Mouse (Mus musculus): Measurements from ENCODE around the gene Ctxn1.

Ctxn1 gene

DNA sequence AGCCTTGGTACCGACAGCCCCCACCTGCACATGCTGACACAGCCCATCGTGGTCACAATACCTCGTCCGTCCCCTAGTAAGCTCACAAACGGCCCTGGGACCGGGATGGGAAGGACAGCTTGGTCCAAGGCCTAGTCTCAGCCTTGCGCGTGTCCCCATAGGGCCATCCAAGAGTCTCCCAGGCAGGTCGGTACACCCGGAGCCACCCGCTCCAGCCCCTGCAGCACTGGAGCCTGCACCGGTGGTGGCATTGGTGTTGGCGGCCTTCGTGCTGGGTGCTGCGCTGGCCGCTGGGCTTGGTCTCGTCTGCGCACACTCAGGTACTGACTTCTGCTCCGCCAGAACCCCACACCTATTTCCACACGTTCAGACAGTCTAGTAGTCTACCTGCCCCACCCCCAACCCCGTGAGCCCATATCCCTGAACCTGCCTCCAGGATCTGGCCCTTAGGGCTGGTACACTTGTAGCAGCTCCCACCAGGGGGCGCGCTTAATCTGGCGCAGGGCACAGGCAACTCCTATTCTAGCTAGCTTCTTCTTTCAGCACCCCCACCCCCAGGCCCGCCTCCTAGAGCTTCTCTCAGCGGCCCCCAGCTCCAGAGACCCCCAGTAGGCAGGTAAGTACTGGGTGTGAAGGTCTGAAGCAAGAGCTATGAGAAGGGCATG, 8.6 kb downstream of the Ctxn1 start:
- DNase-seq, result peak; percentile 83 to 95

- peak in 1 of 2 experiments; percentile 30 for DNase-seq
These were observed 9.9 kb downstream of the Ctxn1 start for GRCm38 (mm10) chr8:4249213-4249612.

GRCm38 (mm10) chr8:4247951-4248540, 11.0 kb downstream of the Ctxn1 start, which contains the start of gene Tgfbr3l:
Tgfbr3l (plus strand) TSS chr8:4248214.
- no peak for DNase-seq

- DNase-seq, result no peak
These were observed 11.8 kb downstream of the Ctxn1 start for GRCm38 (mm10) chr8:4247241-4247640.

GRCm38 (mm10) chr8:4245737-4246136, 13.3 kb downstream of the Ctxn1 start:
- DNase-seq, result no peak

DNA sequence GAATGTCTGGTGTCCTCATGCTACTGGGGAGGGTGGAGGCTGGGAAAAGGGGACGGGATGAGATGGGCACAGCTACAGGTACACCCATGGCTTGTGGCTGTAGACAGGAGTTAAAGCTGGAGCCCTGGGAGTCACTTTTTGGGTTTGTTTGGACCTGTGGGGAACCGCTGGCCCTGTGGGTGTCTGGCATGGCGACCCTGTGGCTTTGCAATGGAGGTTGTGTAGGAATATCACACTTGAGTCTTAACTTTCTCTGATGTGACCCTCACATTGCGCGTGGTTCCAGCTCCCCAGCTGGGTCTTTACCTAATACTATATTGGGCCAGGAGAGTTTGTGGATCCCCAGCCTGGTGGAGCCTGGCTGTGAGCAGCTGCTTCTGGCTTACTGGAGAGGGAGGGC, 14.0 kb downstream of the Ctxn1 start:
- DNase-seq, result no peak

GRCm38 (mm10) chr8:4239193-4239890, 19.7 kb downstream of the Ctxn1 start:
- no peak for DNase-seq

DNA sequence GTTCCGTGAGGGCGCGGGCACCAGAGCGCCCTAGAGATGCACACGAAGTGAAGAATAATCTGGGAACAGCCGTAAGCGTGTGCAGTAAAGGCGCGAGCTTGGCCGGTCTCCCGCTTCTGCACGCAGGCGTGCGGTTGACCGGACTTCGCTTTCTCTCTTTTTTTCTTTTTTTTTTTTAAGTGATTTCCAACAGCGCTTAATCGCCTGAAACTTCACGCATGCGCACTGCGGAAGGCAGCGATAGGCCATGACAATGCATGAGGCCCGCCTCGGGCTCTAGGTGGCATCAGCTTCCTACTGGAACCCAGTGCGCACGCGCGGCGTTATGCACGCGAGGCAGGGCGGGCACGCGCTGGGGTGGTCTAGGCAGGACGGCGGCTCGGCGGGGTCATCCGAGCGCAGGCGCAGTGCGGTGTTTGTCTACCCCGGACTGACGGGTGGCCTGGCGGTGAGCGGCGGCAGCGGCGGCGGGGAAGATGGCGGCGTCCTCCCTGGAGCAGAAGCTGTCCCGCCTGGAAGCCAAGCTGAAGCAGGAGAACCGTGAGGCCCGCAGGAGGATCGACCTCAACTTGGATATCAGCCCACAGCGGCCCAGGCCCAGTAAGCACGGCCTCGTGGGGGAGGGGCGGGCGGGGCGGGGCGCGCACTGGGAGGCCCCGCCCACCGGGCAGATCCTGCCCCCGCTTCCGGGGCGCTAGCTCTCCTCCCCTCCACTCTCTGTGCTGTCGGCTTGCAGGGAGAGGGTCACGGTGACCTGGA, 20.5 kb downstream of the Ctxn1 start, which contains the start of the genes Map2k7 and Gm49320:
TSS of gene Map2k7 (plus strand) at position 307 of the 759 bp plus-strand sequence.
TSS of gene Gm49320 (plus strand) at position 432 of the 759 bp plus-strand sequence.
- peak; percentile 100 for DNase-seq

DNA sequence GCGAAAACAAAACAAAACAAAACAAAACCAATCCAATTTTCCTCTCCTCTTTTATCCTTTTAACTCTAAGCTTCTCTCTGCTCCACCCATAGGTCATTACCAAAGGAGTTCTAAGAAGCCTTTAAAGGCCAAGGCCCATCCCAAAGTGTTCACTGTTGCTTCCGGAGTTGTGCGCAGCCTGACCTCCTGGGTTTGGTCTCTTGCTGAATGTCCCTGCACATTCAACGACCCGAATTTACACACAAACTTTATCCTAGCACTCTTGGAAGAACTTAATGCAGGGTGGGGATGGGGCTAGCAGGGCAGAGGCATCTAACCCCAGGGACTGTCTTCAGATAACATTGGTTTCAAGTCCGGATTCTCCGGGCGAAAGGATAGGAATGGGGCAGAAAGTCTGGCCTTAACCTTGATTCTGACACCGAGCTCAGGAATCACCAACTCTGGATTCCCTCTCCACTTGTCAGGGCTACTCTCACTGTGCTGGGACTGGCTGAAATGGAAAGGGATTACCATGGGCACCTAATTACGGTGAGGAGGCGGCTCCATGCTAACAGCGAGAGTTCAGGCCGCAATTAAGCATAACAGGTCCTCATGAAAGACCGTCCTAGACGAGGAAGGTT, 21.1 kb downstream of the Ctxn1 start:
- DNase-seq, result peak; percentile 37 to 50

DNA sequence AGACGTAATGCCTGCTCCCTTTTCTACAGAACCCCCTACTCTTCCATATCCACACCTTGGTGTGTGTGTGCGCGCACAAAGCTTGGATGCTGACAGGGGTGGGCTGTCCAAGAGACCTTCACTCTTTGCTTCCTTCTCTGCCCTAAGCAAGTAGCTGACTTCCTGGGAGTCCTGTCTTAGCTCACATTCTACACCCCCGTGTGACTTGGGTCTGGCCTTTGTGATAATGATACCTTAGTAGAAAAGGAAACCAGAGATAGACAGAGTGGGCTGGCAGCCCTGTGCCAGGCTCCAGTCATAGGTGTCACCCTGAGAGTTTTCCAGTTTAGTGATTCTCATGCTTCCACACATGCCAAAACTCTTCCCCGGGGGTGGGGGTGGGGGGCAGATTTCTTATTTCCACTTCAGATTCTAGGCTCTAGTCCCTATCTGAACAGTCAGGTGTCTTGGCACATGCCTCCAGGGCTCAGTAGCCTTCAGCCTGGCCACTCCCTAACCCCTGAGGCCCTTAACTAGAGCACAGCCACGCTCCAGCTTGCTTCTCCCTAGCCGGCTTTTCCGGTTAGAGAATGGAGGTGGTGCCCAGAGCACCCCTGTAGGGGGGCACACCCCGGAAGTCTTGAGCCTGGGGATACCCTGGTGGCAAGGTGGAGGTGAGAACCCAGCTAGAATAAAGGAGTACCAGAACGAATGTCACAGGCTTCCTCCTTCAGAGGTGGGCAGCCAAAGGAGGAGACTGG, 28.3 kb downstream of the Ctxn1 start:
- no peak for DNase-seq

- DNase-seq, result no peak
These were observed 29.3 kb downstream of the Ctxn1 start for GRCm38 (mm10) chr8:4229784-4230183.

DNA sequence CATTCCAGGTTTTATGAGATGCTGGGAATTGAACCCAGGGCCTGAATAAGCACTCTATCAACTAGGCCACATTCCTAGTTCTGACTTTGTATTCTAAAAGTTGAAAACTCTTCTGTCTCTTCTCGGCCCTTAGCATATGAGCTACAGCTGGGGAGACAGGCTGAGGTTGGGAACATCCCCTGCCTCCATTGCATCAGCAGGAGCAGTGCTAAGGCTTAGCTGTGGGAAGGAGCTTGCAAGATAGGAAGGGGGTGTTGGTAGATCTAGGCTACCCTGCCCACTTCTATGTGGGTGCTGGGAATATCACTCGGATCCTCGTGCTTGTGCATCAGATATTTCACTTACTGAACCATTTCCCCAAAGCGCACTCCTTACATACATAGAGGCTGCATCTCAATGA, 31.2 kb downstream of the Ctxn1 start:
- no peak for DNase-seq

GRCm38 (mm10) chr8:4226739-4227347, 32.2 kb downstream of the Ctxn1 start, which contains the start of gene Lrrc8e:
Lrrc8e (plus strand) TSS chr8:4226827.
- peak; percentile 13 to 54 for DNase-seq

DNA sequence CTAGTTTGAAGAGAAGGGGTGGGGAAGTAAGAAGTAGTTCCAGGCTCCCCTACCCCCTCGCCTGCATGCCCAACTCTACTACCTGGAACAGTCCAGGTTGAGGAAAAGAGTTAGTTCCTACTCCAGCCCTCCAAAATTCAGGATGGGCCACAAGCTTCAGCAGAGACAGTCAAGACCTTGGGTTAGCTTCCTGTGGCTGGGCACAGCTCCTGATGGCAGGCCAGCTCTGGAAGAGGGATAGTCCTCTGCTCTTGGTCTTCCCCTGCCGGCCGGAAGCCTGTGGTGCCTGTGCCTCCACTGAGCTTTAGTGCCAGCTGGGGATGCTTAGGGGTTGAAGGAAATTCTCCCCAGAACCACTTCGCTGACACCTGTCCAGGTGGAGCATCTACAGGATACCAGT, 32.8 kb downstream of the Ctxn1 start:
- DNase-seq, result no peak

- DNase-seq, result no peak
These were observed 37.0 kb downstream of the Ctxn1 start for GRCm38 (mm10) chr8:4222059-4222458.

- DNase-seq, result no peak
These were observed 39.5 kb downstream of the Ctxn1 start for GRCm38 (mm10) chr8:4219617-4220016.

DNA sequence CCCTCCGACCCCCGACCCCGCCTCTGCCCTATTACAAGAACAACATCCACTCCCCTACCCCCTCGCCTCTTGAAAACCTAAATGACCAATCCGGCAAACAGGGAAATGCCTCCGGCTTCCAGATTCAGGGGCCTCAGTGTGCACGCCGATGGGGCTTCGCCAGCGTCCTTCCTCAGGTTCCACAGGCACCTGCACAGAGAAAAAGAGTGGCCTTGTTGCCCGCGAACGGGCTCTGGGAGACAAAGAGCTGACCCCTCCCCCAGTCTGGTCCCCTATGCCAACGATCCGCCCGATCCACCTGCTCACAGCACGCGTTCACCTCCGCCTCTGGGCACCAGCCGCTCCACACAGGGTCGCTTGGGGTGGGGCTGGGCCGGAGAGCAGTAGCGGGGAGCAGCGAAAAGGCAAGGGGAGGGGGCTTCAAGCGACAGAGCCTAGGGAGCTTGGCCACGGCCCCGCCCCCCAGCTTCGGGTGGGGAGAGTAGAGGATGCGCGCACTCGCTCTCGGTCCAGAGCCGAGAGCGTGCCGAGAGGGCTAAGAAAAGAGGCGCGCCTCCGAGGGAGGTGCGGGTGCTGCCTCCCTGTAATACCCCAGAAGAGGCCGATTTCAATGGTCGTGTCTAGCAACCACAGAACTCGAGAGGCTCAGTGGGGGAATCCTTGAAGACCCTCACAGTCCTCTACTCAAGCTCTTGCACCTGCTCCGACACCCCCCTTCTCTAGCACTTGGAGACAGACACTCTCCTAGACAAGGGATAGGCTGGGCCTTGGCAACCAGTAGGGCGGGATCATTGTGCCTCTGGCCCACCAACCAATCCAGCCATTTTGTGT, 42.1 kb downstream of the Ctxn1 start, which contains the start of gene Prr36:
TSS of gene Prr36 (minus strand) at position 669 of the 831 bp plus-strand sequence.
- no peak for DNase-seq

DNA sequence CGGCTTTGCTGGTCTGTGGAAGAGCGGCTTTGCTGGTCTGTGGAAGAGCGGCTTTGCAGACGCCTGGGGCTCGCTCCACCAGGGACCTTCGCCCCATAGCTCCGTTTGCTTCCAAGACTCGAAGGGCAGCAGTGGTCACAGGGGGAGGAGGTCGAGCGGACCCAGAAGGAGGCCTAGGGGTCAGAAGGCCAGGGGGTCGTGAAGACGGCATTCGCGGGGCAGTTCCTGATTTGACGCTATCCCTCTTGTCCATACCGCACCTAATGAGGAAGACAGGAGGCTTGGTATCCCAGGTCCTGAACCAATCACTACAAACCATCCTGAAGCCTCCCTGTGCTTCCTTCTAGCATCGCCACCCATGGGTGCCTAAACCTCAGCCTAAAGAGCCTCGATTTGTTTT, 42.8 kb downstream of the Ctxn1 start:
- DNase-seq, result no peak

GRCm38 (mm10) chr8:4214006-4214980, 44.8 kb downstream of the Ctxn1 start:
- DNase-seq, result peak; percentile 39 to 52
